Mouse (Mus musculus) lung, postnatal 0 days (tissue): ENCODE measurements around the gene Bsg. TPM values are rescaled to one million over a fixed set of nuclear protein-coding genes. Genes with fewer than 3 reads are reported as not detected.

Experiments
- ATAC-seq: fragments of 200-750 bp; cut with Nextera tagmentation; 2 replicates; pipeline ENCODE4 v1.8.0; 2017; ENCODE audit warnings: moderate library complexity
- DNase-seq: peaks from one replicate; pipeline ENCODE4 v3.0.0-alpha.2; 2016; ENCODE audit warnings: low spot score
- H3K27ac ChIP-seq: fragments of 300-500 bp; sonication (generic); 2 replicates; pipeline ENCODE4 v1.5.1; 2014; ENCODE audit warnings: antibody characterized with exemption, mild to moderate bottlenecking, low read length, mixed read lengths
- H3K27me3 ChIP-seq: fragments of 300-500 bp; sonication (generic); replicated peaks from 2 replicates; pipeline ENCODE4 v1.6.1; 2014; ENCODE audit warnings: low read length, mixed read lengths; ENCODE audit not compliant: insufficient read depth
- H3K36me3 ChIP-seq: fragments of 300-500 bp; sonication (generic); 2 replicates; pipeline ENCODE4 v1.6.1; 2014; ENCODE audit warnings: low read length, mixed read lengths; ENCODE audit not compliant: insufficient read depth
- H3K4me1 ChIP-seq: fragments of 300-500 bp; sonication (generic); 2 replicates; pipeline ENCODE4 v1.6.1; 2014; ENCODE audit warnings: antibody characterized with exemption, low read depth, low read length, mixed read lengths; ENCODE audit not compliant: insufficient read depth
- H3K4me2 ChIP-seq: fragments of 300-500 bp; sonication (generic); replicated peaks from 2 replicates; pipeline ENCODE4 v1.6.1; 2014; ENCODE audit warnings: low read depth, mild to moderate bottlenecking, low read length, moderate library complexity, mixed read lengths
- H3K4me3 ChIP-seq: fragments of 300-500 bp; sonication (generic); 2 replicates; pipeline ENCODE4 v1.5.1; 2014; ENCODE audit warnings: low read depth, low read length
- H3K9ac ChIP-seq: fragments of 300-500 bp; sonication (generic); replicated peaks from 2 replicates; pipeline ENCODE4 v1.6.1; 2014; ENCODE audit warnings: low read depth, mild to moderate bottlenecking
- H3K9me3 ChIP-seq: fragments of 300-500 bp; sonication (generic); 2 replicates; pipeline ENCODE4 v1.6.1; 2016; ENCODE audit warnings: low read length, mixed read lengths
- CTCF ChIP-seq: IDR thresholded peaks from 2 replicates; pipeline ENCODE4 v1.5.1; 2016; ENCODE audit warnings: antibody characterized with exemption, mild to moderate bottlenecking
- EP300 ChIP-seq: IDR thresholded peaks from 2 replicates; pipeline ENCODE4 v1.6.1; 2016; ENCODE audit warnings: antibody characterized with exemption, mild to moderate bottlenecking, control low read depth
- WGBS: fragments of 180-500 bp; shearing (Covaris S2); extraction: QIAGEN DNeasy Blood & Tissue Kit; methylation state at CpG from one replicate; pipeline ENCODE4 v1.1.7; 2014; 5-methylcytosine and 5-hydroxymethylcytosine counted together
- polyA plus RNA-seq: library from polyadenylated mRNA; unstranded; fragments of >200 nt; fragmentation: Nextera tagmentation; extraction: Ambion mirVana; gene quantifications from 2 replicates; pipeline ENCODE4 v1.2.1, GENCODE M21; 2015

The Bsg gene
- 1,234 and 1,299 TPM in 2 replicates for polyA plus RNA-seq

DNA sequence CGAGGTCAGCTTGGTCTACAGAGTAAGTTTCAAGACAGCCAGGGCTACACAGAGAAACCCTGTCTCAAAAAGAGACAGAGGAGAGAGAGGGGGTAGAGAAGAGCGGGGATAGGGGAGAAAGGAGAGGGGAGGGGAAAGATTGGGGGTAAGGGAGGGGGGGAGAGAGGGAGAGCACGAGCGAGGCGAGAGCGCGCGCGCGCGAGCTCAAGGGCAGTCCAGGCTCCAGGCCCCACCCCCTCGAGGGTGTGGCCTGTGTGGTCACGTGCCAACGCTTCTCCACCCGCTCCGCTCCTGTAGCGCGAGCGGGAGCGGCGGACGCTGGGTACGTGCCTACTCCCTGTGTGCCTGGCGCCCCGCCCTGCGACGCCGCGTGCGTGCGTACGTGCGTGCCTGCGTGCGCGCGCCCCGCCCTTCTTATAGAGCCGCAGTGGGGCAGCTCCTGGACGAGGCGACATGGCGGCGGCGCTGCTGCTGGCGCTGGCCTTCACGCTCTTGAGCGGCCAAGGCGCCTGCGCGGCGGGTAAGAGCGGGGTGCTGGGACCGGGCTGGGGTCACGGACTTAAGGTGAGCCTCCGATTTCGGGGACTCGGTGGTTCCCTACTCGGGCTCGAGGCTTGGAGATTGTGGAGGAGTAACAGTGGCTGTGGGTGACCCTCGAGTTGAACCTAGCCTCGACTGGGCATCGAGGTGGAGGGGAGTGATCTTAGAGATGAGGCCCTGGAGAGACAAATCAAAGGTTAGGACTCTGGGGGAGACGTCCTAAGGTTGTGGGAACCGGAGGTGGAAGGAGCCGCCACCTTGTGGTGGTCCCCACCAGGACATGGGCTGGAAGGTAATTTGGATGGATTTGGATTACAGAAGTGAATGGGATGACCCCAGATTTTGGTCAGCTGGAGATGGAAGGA, at the start of gene Bsg:
Gene Bsg (plus strand): TSS at position 427 of the 905 bp plus-strand sequence.
- peak within 1 kb of the TSS; percentile 58 for H3K4me2 ChIP-seq
- peak; percentile 99 for DNase-seq
- under 1% methylated on average over 47 of the region's 65 CpGs for WGBS
- H3K4me1 ChIP-seq: peaks cover 28% of the 10 kb centered on the region
- H3K36me3 ChIP-seq: no peaks in the 10 kb centered on the region; the same call in 1 of the 2 replicates
- peak within 1 kb of the TSS; percentile 65 for H3K4me3 ChIP-seq
- H3K27me3 ChIP-seq: no peaks in the 10 kb centered on the region
- H3K9me3 ChIP-seq: no peaks in the 10 kb centered on the region
- H3K9ac ChIP-seq: peak within 1 kb of the TSS; percentile 80
- peak within 1 kb of the TSS; percentile 68 for H3K27ac ChIP-seq
- TF ChIP-seq CTCF (peak; percentile 71), EP300 (no peak)
- ATAC-seq: peak; percentile 94

DNA sequence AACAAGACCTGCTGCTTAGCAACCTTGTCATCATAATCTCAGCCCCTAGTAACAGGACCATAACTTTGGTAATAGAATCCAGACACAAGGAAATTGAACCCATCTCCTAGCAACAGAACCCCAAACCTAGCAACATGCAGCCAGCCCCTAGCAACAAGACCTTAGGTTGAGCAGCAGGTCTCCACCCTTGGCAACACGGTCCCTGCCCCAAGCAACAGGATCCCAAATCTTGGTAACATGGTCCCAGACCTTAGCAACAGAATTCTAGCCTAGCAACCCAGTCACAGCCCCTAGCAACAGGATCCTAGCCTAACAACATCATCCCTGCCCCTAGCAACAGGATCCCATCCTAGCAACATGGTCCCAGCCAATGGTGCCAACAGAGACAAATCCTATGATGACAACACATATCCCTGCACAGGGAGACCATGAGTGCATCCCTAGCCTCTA, 49.3 kb upstream of the Bsg start:
- Histone ChIP-seq H3K27me3 (no peaks in the 10 kb centered on the region), H3K27ac (no peak overlapping the region), H3K36me3 (no peaks in the 10 kb centered on the region), H3K9ac (no peak overlapping the region), H3K9me3 (no peaks in the 10 kb centered on the region), H3K4me2 (no peak overlapping the region), H3K4me1 (no peaks in the 10 kb centered on the region), H3K4me3 (no peak overlapping the region)
- 25% methylated on average over 1 of the region's 1 CpGs for WGBS
- ATAC-seq (no peak), DNase-seq (no peak)
- TF ChIP-seq CTCF (no peak), EP300 (no peak)

DNA sequence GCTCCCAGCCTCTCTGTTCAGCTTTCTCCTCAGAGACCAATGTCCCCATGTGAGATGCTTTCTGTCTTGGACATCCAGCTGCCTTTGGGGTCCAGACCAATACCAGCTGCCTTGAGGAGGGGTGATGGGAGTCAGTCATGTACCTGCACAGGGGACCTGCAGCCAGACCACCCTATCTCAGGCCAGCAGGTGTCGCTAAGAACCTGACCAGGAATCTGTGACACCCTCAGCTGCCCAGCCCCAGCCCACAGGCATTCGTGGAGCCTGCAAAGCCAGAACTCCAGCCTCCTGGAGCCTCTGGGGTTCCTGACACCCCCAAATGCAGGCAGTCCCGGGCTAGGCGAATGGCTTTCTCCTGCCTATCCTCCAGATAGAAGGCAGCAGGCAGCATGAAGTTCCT, 45.5 kb upstream of the Bsg start:
- DNase-seq (no peak), ATAC-seq (no peak)
- whole genome bisulfite sequencing: 16% methylated on average over 4 of the region's 4 CpGs

DNA sequence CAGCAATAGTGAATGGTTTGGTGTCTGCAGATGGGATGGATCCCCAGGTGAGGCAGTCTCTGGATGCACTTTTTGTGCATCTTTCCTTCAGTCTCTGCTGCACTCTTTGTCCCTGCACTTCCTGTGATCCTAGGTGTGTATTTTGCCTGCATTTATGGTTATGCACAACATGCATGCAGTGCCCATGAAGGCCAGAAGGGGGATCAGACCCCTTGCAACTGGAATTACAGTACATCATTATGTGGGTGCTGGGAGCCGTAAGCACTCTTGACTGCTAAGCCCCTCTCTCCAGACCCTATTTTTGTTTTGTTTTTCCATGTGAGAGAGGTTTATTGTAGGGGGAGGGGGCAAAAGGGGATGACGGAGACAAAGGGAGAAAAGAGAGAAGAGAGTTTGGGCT, 44.0 kb upstream of the Bsg start:
- Histone ChIP-seq H3K9me3 (no peaks in the 10 kb centered on the region), H3K27me3 (no peaks in the 10 kb centered on the region), H3K4me3 (no peak overlapping the region), H3K27ac (no peak overlapping the region), H3K9ac (no peak overlapping the region), H3K4me2 (no peak overlapping the region), H3K4me1 (no peaks in the 10 kb centered on the region), H3K36me3 (no peaks in the 10 kb centered on the region)
- TF ChIP-seq EP300: no peak
- TF ChIP-seq CTCF: peak; percentile 53
- 75% methylated on average over 2 of the region's 2 CpGs for WGBS
- ATAC-seq: no peak
- no peak for DNase-seq

More for the DNA sequence above, 45.5 kb upstream of the Bsg start:
- Histone ChIP-seq H3K4me3 (no peak overlapping the region), H3K27ac (no peak overlapping the region), H3K27me3 (no peaks in the 10 kb centered on the region), H3K9ac (no peak overlapping the region), H3K4me1 (no peaks in the 10 kb centered on the region), H3K36me3 (no peaks in the 10 kb centered on the region), H3K4me2 (no peak overlapping the region), H3K9me3 (no peaks in the 10 kb centered on the region)
- TF ChIP-seq EP300 (no peak), CTCF (peak; percentile 51)

DNA sequence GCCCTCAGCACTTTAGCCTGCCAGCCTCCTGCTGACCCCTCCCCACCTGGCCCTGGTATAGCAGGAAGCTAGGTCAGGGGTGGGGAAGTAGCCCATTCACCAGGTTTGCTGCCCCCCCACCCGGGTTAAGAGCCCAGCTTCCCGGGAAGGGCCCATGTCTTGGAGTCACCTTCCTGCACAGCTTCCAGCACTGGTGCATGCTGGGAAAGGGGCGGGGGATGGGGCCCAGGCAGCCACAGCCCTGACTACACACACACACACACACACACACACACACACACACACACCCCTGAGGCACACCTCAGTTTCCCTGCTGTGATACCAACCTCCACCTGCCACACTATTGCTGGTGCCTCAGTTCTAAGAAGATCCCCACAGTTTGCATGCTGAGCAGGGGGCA, 42.4 kb upstream of the Bsg start:
- no peak for ATAC-seq
- H3K4me1 ChIP-seq: no peaks in the 10 kb centered on the region
- DNase-seq: no peak
- no peak overlapping the region for H3K9ac ChIP-seq
- no peaks in the 10 kb centered on the region for H3K36me3 ChIP-seq
- no peak overlapping the region for H3K4me2 ChIP-seq
- H3K4me3 ChIP-seq: no peak overlapping the region
- no peak overlapping the region for H3K27ac ChIP-seq
- no peak for TF ChIP-seq CTCF
- TF ChIP-seq EP300: no peak
- H3K27me3 ChIP-seq: no peaks in the 10 kb centered on the region
- H3K9me3 ChIP-seq: no peaks in the 10 kb centered on the region
- 46% methylated on average over 3 of the region's 3 CpGs for WGBS

DNA sequence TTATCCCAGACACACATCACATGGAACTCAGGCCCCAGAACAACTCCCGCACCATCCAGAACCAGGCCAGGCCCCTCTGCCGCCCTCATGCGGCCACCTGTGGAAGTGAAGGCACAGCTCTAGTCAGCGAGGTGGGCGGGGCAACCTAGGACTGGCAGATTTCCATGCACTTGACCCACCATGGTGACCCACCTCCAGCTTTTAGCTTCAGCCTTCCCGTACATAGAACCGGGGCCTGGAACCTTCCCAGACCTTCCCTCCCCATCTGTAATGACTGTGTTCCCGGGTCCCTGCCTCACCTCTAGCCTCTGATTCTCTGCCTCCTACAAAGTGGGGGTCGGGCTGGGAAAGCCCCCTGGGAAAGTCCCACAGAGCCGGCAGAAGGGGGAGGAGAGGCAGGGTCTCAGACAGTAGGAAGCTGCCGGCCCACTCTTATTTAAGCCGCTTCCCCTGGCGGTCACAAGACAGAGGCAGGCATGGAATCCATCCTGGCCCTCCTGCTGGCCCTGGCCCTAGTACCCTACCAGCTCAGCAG, 40.1 kb upstream of the Bsg start, which contains the start of gene Madcam1:
Gene Madcam1 (plus strand): TSS at position 429 of the 535 bp plus-strand sequence.
- Histone ChIP-seq H3K4me3 (no peak within 1 kb of the TSS), H3K9me3 (no peaks in the 10 kb centered on the region), H3K4me2 (no peak within 1 kb of the TSS), H3K9ac (no peak within 1 kb of the TSS), H3K4me1 (no peaks in the 10 kb centered on the region), H3K27me3 (no peaks in the 10 kb centered on the region), H3K36me3 (no peaks in the 10 kb centered on the region), H3K27ac (no peak within 1 kb of the TSS)
- WGBS: 11% methylated on average over 13 of the region's 13 CpGs
- peak; percentile 93 for TF ChIP-seq CTCF
- no peak for TF ChIP-seq EP300
- ATAC-seq (0 out of 2 replicates have a peak, but pooled peaks have one; percentile 14), DNase-seq (peak; percentile 65)
